16 mouse cellular contexts compared by ENCODE assay signal in genomic region chr16:93533205-93533604, GRCm38 (mm10).
DNase-seq lines count a peak whose midpoint lies in the region; ATAC-seq and TF ChIP-seq lines count a peak whose summit lies in the region.
"Had no signal": no experiment of that assay in that cellular context is flagged by ENCODE, and none has a peak within 500 bp of the region (broad histone marks: within the 10 kb centered on the region; RNA-seq: fewer than 3 reads in every experiment).

No protein-coding gene starts in this region.

- H3K27ac ChIP-seq in lung, embryonic 15.5 days: peak overlapping the region; percentile 75
- H3K27ac ChIP-seq in embryonic facial prominence, embryonic 13.5 days: peak overlapping the region; percentile 48; the same call in 1 of the 2 replicates
- peak overlapping the region; percentile 74 for H3K27ac ChIP-seq in lung, embryonic 16.5 days (ENCODE audit: low read length)
- no peak overlapping the region for H3K27ac ChIP-seq in cerebellum, adult 2 months (ENCODE audit: insufficient read depth, low read length)
- H3K27ac ChIP-seq: limb, embryonic 15.5 days; neural tube, embryonic 12.5 days had no signal

- no peak overlapping the region for H3K4me3 ChIP-seq in lung, embryonic 15.5 days
- H3K4me3 ChIP-seq in embryonic facial prominence, embryonic 13.5 days: no peak overlapping the region
- no peak overlapping the region for H3K4me3 ChIP-seq in lung, embryonic 16.5 days (ENCODE audit: low read length)
- no peak overlapping the region for H3K4me3 ChIP-seq in cerebellum, adult 2 months (replicated peaks; ENCODE audit: insufficient read depth, low read depth, low read length)
- H3K4me3 ChIP-seq: limb, embryonic 15.5 days; neural tube, embryonic 12.5 days had no signal

- 7% methylated on average over 4 of the region's 4 CpGs for WGBS in lung, embryonic 15.5 days
- WGBS in embryonic facial prominence, embryonic 13.5 days: 8% methylated on average over 4 of the region's 4 CpGs
- WGBS in lung, embryonic 16.5 days: 2% methylated on average over 4 of the region's 4 CpGs
- 23% methylated on average over 4 of the region's 4 CpGs for WGBS in cerebellum, adult 2 months

- intact Hi-C loops in left cerebral cortex, postnatal 10 days (cut with DNase I): no loop called here

- TF ChIP-seq POLR2A in cerebellum, adult 2 months (IDR thresholded peaks at IDR 0.05; ENCODE audit: borderline replicate concordance, insufficient read depth, low read length): no peak

- no peaks in the 10 kb centered on the region for H3K36me3 ChIP-seq in lung, embryonic 15.5 days
- no peaks in the 10 kb centered on the region for H3K36me3 ChIP-seq in embryonic facial prominence, embryonic 13.5 days
- H3K36me3 ChIP-seq in lung, embryonic 16.5 days (ENCODE audit: control insufficient read depth, insufficient read depth, low read length): no peaks in the 10 kb centered on the region
- H3K36me3 ChIP-seq: G1E; limb, embryonic 15.5 days; neural tube, embryonic 12.5 days had no signal

- DNase-seq in lung, postnatal 14 days: no peak
- no peak for DNase-seq in thymus, postnatal 25 days
- no peak for DNase-seq in cerebellum, adult 2 months
- DNase-seq in left cerebral cortex, postnatal 10 days (ENCODE audit: extremely low spot score in 1 of 2, low spot score in 2 of 2): no peak
- DNase-seq: cerebellum, postnatal 10 days; heart, adult 18-20 months; heart, postnatal 4 days; kidney, postnatal 10 days; thymus, adult 18-20 months had no signal

- no peaks in the 10 kb centered on the region for H3K27me3 ChIP-seq in lung, embryonic 15.5 days
- H3K27me3 ChIP-seq in embryonic facial prominence, embryonic 13.5 days: no peaks in the 10 kb centered on the region
- no peaks in the 10 kb centered on the region for H3K27me3 ChIP-seq in lung, embryonic 16.5 days (ENCODE audit: control insufficient read depth, insufficient read depth, low read depth, low read length)
- H3K27me3 ChIP-seq in cerebellum, adult 2 months (ENCODE audit: control insufficient read depth, insufficient read depth, low read length): no peaks in the 10 kb centered on the region; the same call in 1 of the 2 replicates
- H3K27me3 ChIP-seq: limb, embryonic 15.5 days; neural tube, embryonic 12.5 days had no signal

- H3K9ac ChIP-seq in lung, embryonic 15.5 days: no peak overlapping the region
- H3K9ac ChIP-seq in embryonic facial prominence, embryonic 13.5 days: no peak overlapping the region
- H3K9ac ChIP-seq in lung, embryonic 16.5 days (ENCODE audit: low read length): no peak overlapping the region
- H3K9ac ChIP-seq: limb, embryonic 15.5 days; neural tube, embryonic 12.5 days had no signal

- ATAC-seq in lung, embryonic 15.5 days (ENCODE audit: borderline replicate concordance, extremely low read depth, low FRiP score, low TSS enrichment): peak; percentile 42; the same call in 1 of the 2 replicates
- ATAC-seq in embryonic facial prominence, embryonic 13.5 days (ENCODE audit: insufficient number of reproducible peaks, insufficient read depth, low FRiP score, low TSS enrichment, low read depth): 0 out of 2 replicates have a peak, but pooled peaks have one; percentile 69
- peak; percentile 82; the same call in 1 of the 2 replicates for ATAC-seq in lung, embryonic 16.5 days (ENCODE audit: low read depth)
- ATAC-seq: hindbrain, embryonic 16.5 days had no signal

- peaks cover 9% of the 10 kb centered on the region; the same call in 1 of the 2 replicates for H3K4me1 ChIP-seq in lung, embryonic 15.5 days
- H3K4me1 ChIP-seq in embryonic facial prominence, embryonic 13.5 days: peaks cover 12% of the 10 kb centered on the region
- H3K4me1 ChIP-seq in lung, embryonic 16.5 days (replicated peaks; ENCODE audit: control insufficient read depth, insufficient read depth, low read length): peaks cover 2% of the 10 kb centered on the region; the same call in 1 of the 2 replicates
- H3K4me1 ChIP-seq in cerebellum, adult 2 months (ENCODE audit: control insufficient read depth, insufficient read depth, low read length): no peaks in the 10 kb centered on the region
- H3K4me1 ChIP-seq: neural tube, embryonic 12.5 days had no signal

- no peaks in the 10 kb centered on the region for H3K9me3 ChIP-seq in lung, embryonic 15.5 days
- H3K9me3 ChIP-seq in embryonic facial prominence, embryonic 13.5 days: no peaks in the 10 kb centered on the region
- H3K9me3 ChIP-seq in lung, embryonic 16.5 days (ENCODE audit: control insufficient read depth, low read length): no peaks in the 10 kb centered on the region
- H3K9me3 ChIP-seq: G1E; limb, embryonic 15.5 days; neural tube, embryonic 12.5 days had no signal

- TF ChIP-seq CTCF in cerebellum, adult 2 months (IDR thresholded peaks at IDR 0.05; ENCODE audit: borderline replicate concordance, insufficient read depth, low read depth, low read length): no peak

- H3K4me2 ChIP-seq in lung, embryonic 15.5 days: no peak overlapping the region
- no peak overlapping the region for H3K4me2 ChIP-seq in embryonic facial prominence, embryonic 13.5 days
- no peak overlapping the region for H3K4me2 ChIP-seq in lung, embryonic 16.5 days (ENCODE audit: low read depth, low read length)
- H3K4me2 ChIP-seq: limb, embryonic 15.5 days; neural tube, embryonic 12.5 days had no signal
